Mouse (Mus musculus) CH12.LX (cell line): ENCODE measurements around the gene Pcolce2. TPM values are rescaled to one million over a fixed set of nuclear protein-coding genes. Genes with fewer than 3 reads are reported as not detected.
A peak's percentile ranks its signal among the peaks of the same experiment; 100 is the strongest.

Source experiments
- DNase-seq: peaks from one replicate; pipeline ENCODE4 v3.0.0-alpha.2; 2013; ENCODE audit errors: extremely low read depth
- H3K27ac ChIP-seq: 2 replicates; pipeline ENCODE4 v1.5.1; 2012; ENCODE audit warnings: low read depth, mild to moderate bottlenecking, control low read depth, moderate library complexity; ENCODE audit not compliant: insufficient read depth
- H3K27me3 ChIP-seq: replicated peaks from 2 replicates; pipeline ENCODE3; 2012; ENCODE audit warnings: inconsistent platforms
- H3K36me3 ChIP-seq, 2 experiments: replicated peaks in 1 of 2; 2 replicates each; pipeline versions ENCODE3 to v1.6.1; 2012; ENCODE audit warnings: inconsistent platforms in 1 of 2, low read length in 1 of 2, mild to moderate bottlenecking in 1 of 2, mixed read lengths in 1 of 2, moderate library complexity in 1 of 2; ENCODE audit not compliant: control insufficient read depth in 1 of 2, insufficient read depth in 1 of 2
- H3K4me1 ChIP-seq, 2 experiments: 2 replicates each; pipeline ENCODE4 v1.6.1; 2012; ENCODE audit warnings: inconsistent platforms in 1 of 2, moderate library complexity in 1 of 2; ENCODE audit not compliant: insufficient read depth in 2 of 2, control insufficient read depth in 1 of 2
- H3K4me2 ChIP-seq: 2 replicates; pipeline ENCODE4 v1.6.1; 2012; ENCODE audit warnings: low read depth, mild to moderate bottlenecking, control low read depth; ENCODE audit not compliant: poor library complexity, insufficient read depth, severe bottlenecking
- H3K4me3 ChIP-seq, 3 experiments: fragments of 150-350 bp in 1 of 3; sonication (generic) in 1 of 3; replicated peaks in 1 of 3; 2 replicates each; pipeline versions ENCODE3 to v1.5.1; 2011 to 2012; ENCODE audit warnings: low read depth in 2 of 3, low read length in 2 of 3, mild to moderate bottlenecking in 2 of 3, moderate library complexity in 2 of 3, control low read depth in 1 of 3, improper control_type of control experiment in 1 of 3, inconsistent platforms in 1 of 3, mixed read lengths in 1 of 3; ENCODE audit not compliant: poor library complexity in 1 of 3
- H3K79me2 ChIP-seq: replicated peaks from 2 replicates; pipeline ENCODE4 v1.6.1; 2012; ENCODE audit warnings: mild to moderate bottlenecking, moderate library complexity; ENCODE audit not compliant: control insufficient read depth, poor library complexity, insufficient read depth, severe bottlenecking; ENCODE audit errors: extremely low read depth
- H3K9ac ChIP-seq: 2 replicates; pipeline ENCODE4 v1.6.1; 2012; ENCODE audit warnings: low read depth, mild to moderate bottlenecking, control low read depth, moderate library complexity; ENCODE audit not compliant: insufficient read depth
- H3K9me3 ChIP-seq: replicated peaks from 2 replicates; pipeline ENCODE3; 2012; ENCODE audit warnings: low read length, inconsistent platforms, mixed read lengths
- CHD2 ChIP-seq: IDR thresholded peaks from 2 replicates; pipeline ENCODE4 v1.6.1; 2011; ENCODE audit warnings: low read length, improper control_type of control experiment
- CTCF ChIP-seq, 2 experiments: IDR thresholded peaks in 1 of 2; conservative IDR thresholded peaks in 1 of 2; 2 replicates each; pipeline ENCODE4 v1.5.1; 2011 to 2012; ENCODE audit warnings: low read depth in 2 of 2, low read length in 2 of 2, improper control_type of control experiment in 1 of 2, inconsistent platforms in 1 of 2, mild to moderate bottlenecking in 1 of 2, moderate library complexity in 1 of 2
- ETS1 ChIP-seq: conservative IDR thresholded peaks from 2 replicates; pipeline ENCODE4 v1.6.1; 2012; ENCODE audit warnings: low read depth, mild to moderate bottlenecking, inconsistent platforms, low read length, improper control_type of control experiment, moderate library complexity
- GABPA ChIP-seq: IDR thresholded peaks from 2 replicates; pipeline ENCODE4 v1.6.1; 2012; ENCODE audit warnings: low read depth, low read length, improper control_type of control experiment, inconsistent platforms; ENCODE audit not compliant: insufficient replicate concordance
- HCFC1 ChIP-seq: IDR thresholded peaks from 2 replicates; pipeline ENCODE4 v1.6.1; 2012; ENCODE audit warnings: low read depth, mild to moderate bottlenecking, inconsistent platforms, low read length, improper control_type of control experiment
- JUND ChIP-seq: conservative IDR thresholded peaks from 2 replicates; pipeline ENCODE4 v1.6.1; 2011; ENCODE audit warnings: low read depth, low read length, improper control_type of control experiment
- MAX ChIP-seq: IDR thresholded peaks from 2 replicates; pipeline ENCODE4 v1.6.1; 2011; ENCODE audit warnings: low read length, improper control_type of control experiment
- MAZ ChIP-seq: IDR thresholded peaks from 2 replicates; pipeline ENCODE4 v1.6.1; 2012; ENCODE audit warnings: low read depth, mild to moderate bottlenecking, inconsistent platforms, low read length, improper control_type of control experiment, moderate library complexity
- MXI1 ChIP-seq: IDR thresholded peaks from 2 replicates; pipeline ENCODE4 v1.6.1; 2011; ENCODE audit warnings: mild to moderate bottlenecking, low read depth, low read length, improper control_type of control experiment
- PAX5 ChIP-seq: IDR thresholded peaks from 2 replicates; pipeline ENCODE4 v1.6.1; 2012; ENCODE audit warnings: low read length, inconsistent platforms, mixed read lengths
- POLR2A ChIP-seq: IDR thresholded peaks from 2 replicates; pipeline ENCODE4 v1.6.1; 2011; ENCODE audit warnings: low read depth, mild to moderate bottlenecking, improper control_type of control experiment, low read length
- RAD21 ChIP-seq: IDR thresholded peaks from 2 replicates; pipeline ENCODE4 v1.6.1; 2011; ENCODE audit warnings: low read depth, mild to moderate bottlenecking, low read length, improper control_type of control experiment, moderate library complexity
- RCOR1 ChIP-seq: conservative IDR thresholded peaks from 2 replicates; pipeline ENCODE4 v1.6.1; 2012; ENCODE audit warnings: low read depth, mild to moderate bottlenecking, inconsistent platforms, low read length, improper control_type of control experiment
- SIN3A ChIP-seq: IDR thresholded peaks from 2 replicates; pipeline ENCODE4 v1.6.1; 2012; ENCODE audit warnings: low read length, improper control_type of control experiment, inconsistent platforms
- SMC3 ChIP-seq: IDR thresholded peaks from 2 replicates; pipeline ENCODE4 v1.6.1; 2011; ENCODE audit warnings: low read depth, low read length, improper control_type of control experiment
- TBP ChIP-seq: conservative IDR thresholded peaks from 2 replicates; pipeline ENCODE4 v1.6.1; 2011; ENCODE audit warnings: low read depth, low read length, improper control_type of control experiment
- UBTF ChIP-seq: IDR thresholded peaks from 2 replicates; pipeline ENCODE4 v1.6.1; 2012; ENCODE audit warnings: low read depth, mild to moderate bottlenecking, inconsistent platforms, low read length, improper control_type of control experiment, moderate library complexity
- ZKSCAN1 ChIP-seq: IDR thresholded peaks from 2 replicates; pipeline ENCODE4 v1.6.1; 2012; ENCODE audit warnings: low read depth, inconsistent platforms, low read length, improper control_type of control experiment, borderline replicate concordance
- dilution Hi-C: fragments of 300-500 bp; cut with MboI; formaldehyde crosslinking; loops from 2 replicates; pipeline ENCODE4 v1.14.3; 2020; ENCODE audit warnings: low sequenced_read_pairs; ENCODE audit not compliant: extremely low pct_unique_long_range_greater_than_20kb, extremely low pct_ligation_motif_present
- in situ Hi-C: fragments of 300-500 bp; cut with MboI; formaldehyde crosslinking; loops from 3 replicates; pipeline ENCODE4 v1.14.3; 2019; ENCODE audit warnings: low sequenced_read_pairs, low pct_ligation_motif_present, low pct_unique_long_range_greater_than_20kb, mixed read lengths
- polyA plus RNA-seq: library from polyadenylated mRNA; unstranded; fragments of >175 nt; gene quantifications from 2 replicates; pipeline ENCODE4 v1.2.1, GENCODE M21; 2012; ENCODE audit warnings: low read depth; ENCODE audit not compliant: insufficient read length
- total RNA-seq, 2 experiments: library from RNA; depleted of rRNA; stranded (reverse); fragments of 300-350 nt in 1 of 2; fragments of >200 nt in 1 of 2; gene quantifications; 2 replicates each; pipeline ENCODE4 v1.2.3; 2012 to 2014

Pcolce2 gene
- total and polyA plus RNA-seq, 3 experiments = 0.04 TPM; not detected in 2

GRCm38 (mm10) chr9:95696581-95696980 lies 59.2 kb downstream of the Pcolce2 start:
- H3K36me3 ChIP-seq = no peaks in the 10 kb centered on the region
- in situ Hi-C loops (loop anchor here (25.0 kb wide), 1 partner anchor 141 kb away; the partner anchor contains the start of gene Pls1), dilution Hi-C loops (no loop called here)
- no peak overlapping the region for H3K4me2 ChIP-seq
- no peak overlapping the region for H3K27ac ChIP-seq
- H3K9me3 ChIP-seq = no peaks in the 10 kb centered on the region
- no peak for TF ChIP-seq UBTF
- TF ChIP-seq CHD2 = no peak
- TF ChIP-seq SIN3A = no peak
- H3K79me2 ChIP-seq = no peaks in the 10 kb centered on the region
- H3K4me3 ChIP-seq = no peak overlapping the region
- no peaks in the 10 kb centered on the region for H3K27me3 ChIP-seq
- H3K4me1 ChIP-seq = no peaks in the 10 kb centered on the region; a peak in 1 of 4 replicates
- H3K9ac ChIP-seq = no peak overlapping the region
- no peak for DNase-seq

- Histone ChIP-seq H3K9ac (no peak overlapping the region), H3K9me3 (no peaks in the 10 kb centered on the region), H3K4me2 (no peak overlapping the region), H3K4me3 (no peak overlapping the region), H3K79me2 (no peaks in the 10 kb centered on the region), H3K36me3 (no peaks in the 10 kb centered on the region), H3K27ac (no peak overlapping the region), H3K4me1 (no peaks in the 10 kb centered on the region; a peak in 1 of 4 replicates), H3K27me3 (no peaks in the 10 kb centered on the region)
- TF ChIP-seq RAD21 (peak; percentile 76), SMC3 (peak; percentile 54), CTCF (conservative IDR thresholded peaks at IDR 0.05 in 1 of 2, IDR thresholded peaks at IDR 0.05 in 1 of 2; ENCODE audit: low read depth in 2 of 2, low read length in 2 of 2) (peak; percentile 29 to 72; a peak in 3 of 4 replicates), MAZ (no peak), RCOR1 (no peak)
- in situ Hi-C loops (loop anchor here (25.0 kb wide), 1 partner anchor 139 kb away; the partner anchor contains the start of gene Pls1), dilution Hi-C loops (no loop called here)
- peak; percentile 39 for DNase-seq
These were observed 60.4 kb downstream of the Pcolce2 start for GRCm38 (mm10) chr9:95697808-95698207.

GRCm38 (mm10) chr9:95699273-95699672 lies 61.9 kb downstream of the Pcolce2 start:
- no peaks in the 10 kb centered on the region for H3K27me3 ChIP-seq
- H3K27ac ChIP-seq = no peak overlapping the region
- H3K79me2 ChIP-seq = no peaks in the 10 kb centered on the region
- no peaks in the 10 kb centered on the region; a peak in 1 of 4 replicates for H3K4me1 ChIP-seq
- H3K9me3 ChIP-seq = no peaks in the 10 kb centered on the region
- no peak for TF ChIP-seq ETS1
- TF ChIP-seq GABPA = no peak
- no peak for TF ChIP-seq POLR2A
- TF ChIP-seq JUND = no peak
- no peak for TF ChIP-seq TBP
- TF ChIP-seq MAX = no peak
- TF ChIP-seq PAX5 = no peak
- no peak for TF ChIP-seq CTCF (conservative IDR thresholded peaks at IDR 0.05 in 1 of 2, IDR thresholded peaks at IDR 0.05 in 1 of 2; ENCODE audit: low read depth in 2 of 2, low read length in 2 of 2)
- no peak for TF ChIP-seq MXI1
- TF ChIP-seq SIN3A = no peak
- TF ChIP-seq CHD2 = no peak
- TF ChIP-seq ZKSCAN1 = no peak
- no peak for TF ChIP-seq HCFC1
- H3K36me3 ChIP-seq = no peaks in the 10 kb centered on the region
- H3K9ac ChIP-seq = no peak overlapping the region
- dilution Hi-C loops = no loop called here
- no peak overlapping the region for H3K4me2 ChIP-seq
- no peak for DNase-seq
- in situ Hi-C loops = loop anchor here (25.0 kb wide), 1 partner anchor 138 kb away; the partner anchor contains the start of gene Pls1
- no peak overlapping the region for H3K4me3 ChIP-seq
